ENCODE assay signal across 23 mouse cellular contexts in the genomic region with DNA sequence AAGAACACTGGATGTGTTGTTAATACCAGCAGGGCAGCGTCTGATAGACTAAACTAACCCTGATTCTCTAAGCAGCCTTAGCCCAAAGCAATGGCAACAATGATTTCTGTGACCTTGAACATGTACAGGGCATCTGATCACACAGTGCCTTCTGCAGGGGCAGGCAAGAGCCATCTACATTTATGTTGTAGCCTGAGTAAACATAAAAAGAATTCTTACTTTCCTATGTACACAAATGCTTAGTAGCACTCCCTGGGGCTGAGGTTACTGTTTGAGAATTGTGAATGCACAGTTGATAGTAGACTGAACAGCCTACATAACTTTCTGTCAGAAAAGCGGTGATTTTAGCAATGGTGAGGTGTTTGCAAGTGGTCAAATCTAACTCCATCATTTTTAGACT.
DNase-seq lines count a peak whose midpoint lies in the region; ATAC-seq lines count a peak whose summit lies in the region.
"Had no signal": no experiment of that assay in that cellular context is flagged by ENCODE, and none has a peak within 500 bp of the region (broad histone marks: within the 10 kb centered on the region; RNA-seq: fewer than 3 reads in every experiment).

No protein-coding gene starts in this region.

- no peak overlapping the region for H3K4me2 ChIP-seq in embryonic facial prominence, embryonic 12.5 days (replicated peaks)
- no peak overlapping the region for H3K4me2 ChIP-seq in limb, embryonic 11.5 days (ENCODE audit: low read depth, severe bottlenecking)
- no peak overlapping the region for H3K4me2 ChIP-seq in stomach, embryonic 16.5 days (ENCODE audit: low read depth, low read length)
- no peak overlapping the region for H3K4me2 ChIP-seq in forebrain, embryonic 11.5 days (ENCODE audit: low read depth, low read length, severe bottlenecking)
- H3K4me2 ChIP-seq: forebrain, embryonic 12.5 days had no signal

- H3K9ac ChIP-seq in embryonic facial prominence, embryonic 12.5 days, result no peak overlapping the region
- H3K9ac ChIP-seq in limb, embryonic 11.5 days (ENCODE audit: low read length), result no peak overlapping the region
- no peak overlapping the region for H3K9ac ChIP-seq in stomach, embryonic 16.5 days (ENCODE audit: low read length)
- no peak overlapping the region for H3K9ac ChIP-seq in forebrain, embryonic 11.5 days (ENCODE audit: low read length)
- H3K9ac ChIP-seq: forebrain, embryonic 12.5 days had no signal

- ATAC-seq in embryonic facial prominence, embryonic 12.5 days (ENCODE audit: insufficient number of reproducible peaks, insufficient read depth, low FRiP score, low TSS enrichment), result no peak
- ATAC-seq in limb, embryonic 11.5 days (ENCODE audit: insufficient number of reproducible peaks, low FRiP score, low TSS enrichment, low read depth), result no peak
- peak; percentile 60; the same call in 1 of the 2 replicates for ATAC-seq in stomach, embryonic 16.5 days (ENCODE audit: insufficient read depth, low FRiP score)
- no peak for ATAC-seq in forebrain, embryonic 11.5 days (replicated peaks; ENCODE audit: low FRiP score)
- ATAC-seq: activated CD4-positive, CD25-positive, alpha-beta regulatory T cell, adult 4 months; CD4-positive, CD25-positive, alpha-beta regulatory T cell, adult 4 months; forebrain, embryonic 14.5 days; forebrain, embryonic 16.5 days; Patski had no signal

- no peaks in the 10 kb centered on the region for H3K9me3 ChIP-seq in embryonic facial prominence, embryonic 12.5 days
- no peaks in the 10 kb centered on the region for H3K9me3 ChIP-seq in embryonic facial prominence, embryonic 10.5 days
- no peaks in the 10 kb centered on the region for H3K9me3 ChIP-seq in limb, embryonic 11.5 days (ENCODE audit: control insufficient read depth, low read length)
- H3K9me3 ChIP-seq in limb, embryonic 10.5 days (replicated peaks), result no peaks in the 10 kb centered on the region
- H3K9me3 ChIP-seq in stomach, embryonic 16.5 days (replicated peaks; ENCODE audit: control insufficient read depth, low read length), result no peaks in the 10 kb centered on the region
- no peaks in the 10 kb centered on the region for H3K9me3 ChIP-seq in forebrain, embryonic 11.5 days (ENCODE audit: control insufficient read depth, low read length)
- H3K9me3 ChIP-seq: forebrain, embryonic 12.5 days had no signal

- no peak for DNase-seq in embryonic facial prominence, embryonic 10.5 days (ENCODE audit: low spot score)
- peak; percentile 15 for DNase-seq in limb, embryonic 11.5 days (ENCODE audit: low spot score)
- no peak for DNase-seq in limb, embryonic 10.5 days (ENCODE audit: low spot score)
- no peak for DNase-seq in forebrain, embryonic 11.5 days (ENCODE audit: low spot score)
- DNase-seq in left cerebral cortex, adult 18-20 months (ENCODE audit: low spot score in 2 of 2), result no peak
- DNase-seq: adrenal gland, adult 8-10 months; adrenal gland, postnatal 14 days; adrenal gland, postnatal 36 days; B cell, adult 2 months; cerebellum, adult 11-12 months; cerebellum, adult 2 months; cerebellum, adult 9-10 months; cerebellum, postnatal 10 days; cerebellum, postnatal 25 days had no signal

- H3K4me1 ChIP-seq in embryonic facial prominence, embryonic 12.5 days, result peaks cover 9% of the 10 kb centered on the region; the same call in 1 of the 2 replicates
- H3K4me1 ChIP-seq in embryonic facial prominence, embryonic 10.5 days, result no peaks in the 10 kb centered on the region
- H3K4me1 ChIP-seq in limb, embryonic 11.5 days (ENCODE audit: control insufficient read depth, insufficient read depth, low read length), result no peaks in the 10 kb centered on the region
- H3K4me1 ChIP-seq in limb, embryonic 10.5 days, result no peaks in the 10 kb centered on the region; the same call in 1 of the 2 replicates
- H3K4me1 ChIP-seq in stomach, embryonic 16.5 days (ENCODE audit: control insufficient read depth, insufficient read depth, low read length), result no peaks in the 10 kb centered on the region
- H3K4me1 ChIP-seq in forebrain, embryonic 11.5 days (replicated peaks; ENCODE audit: control insufficient read depth, insufficient read depth, low read length), result no peaks in the 10 kb centered on the region
- H3K4me1 ChIP-seq: forebrain, embryonic 12.5 days had no signal

- H3K4me3 ChIP-seq in embryonic facial prominence, embryonic 12.5 days, result no peak overlapping the region
- H3K4me3 ChIP-seq in embryonic facial prominence, embryonic 10.5 days, result no peak overlapping the region
- no peak overlapping the region for H3K4me3 ChIP-seq in limb, embryonic 11.5 days (ENCODE audit: low read depth, low read length)
- H3K4me3 ChIP-seq in limb, embryonic 10.5 days, result no peak overlapping the region
- no peak overlapping the region for H3K4me3 ChIP-seq in stomach, embryonic 16.5 days (replicated peaks; ENCODE audit: low read length)
- H3K4me3 ChIP-seq in forebrain, embryonic 11.5 days (ENCODE audit: low read depth, low read length), result no peak overlapping the region
- H3K4me3 ChIP-seq: forebrain, embryonic 12.5 days had no signal

- H3K27me3 ChIP-seq in embryonic facial prominence, embryonic 12.5 days, result no peaks in the 10 kb centered on the region
- H3K27me3 ChIP-seq in embryonic facial prominence, embryonic 10.5 days (replicated peaks; ENCODE audit: low read depth, poor library complexity, severe bottlenecking), result no peaks in the 10 kb centered on the region
- H3K27me3 ChIP-seq in limb, embryonic 11.5 days (ENCODE audit: control insufficient read depth, insufficient read depth, low read length), result no peaks in the 10 kb centered on the region
- H3K27me3 ChIP-seq in limb, embryonic 10.5 days (ENCODE audit: low read depth, poor library complexity, severe bottlenecking), result no peaks in the 10 kb centered on the region
- no peaks in the 10 kb centered on the region for H3K27me3 ChIP-seq in stomach, embryonic 16.5 days (ENCODE audit: control insufficient read depth, insufficient read depth, low read length)
- no peaks in the 10 kb centered on the region for H3K27me3 ChIP-seq in forebrain, embryonic 11.5 days (ENCODE audit: control insufficient read depth, insufficient read depth, low read length)
- H3K27me3 ChIP-seq: forebrain, embryonic 12.5 days; Patski had no signal

- 64% methylated on average over 2 of the region's 2 CpGs for WGBS in embryonic facial prominence, embryonic 12.5 days
- WGBS in embryonic facial prominence, embryonic 10.5 days, result 78% methylated on average over 2 of the region's 2 CpGs
- WGBS in limb, embryonic 11.5 days, result 95% methylated on average over 2 of the region's 2 CpGs
- WGBS in limb, embryonic 10.5 days, result 90% methylated on average over 2 of the region's 2 CpGs
- 51% methylated on average over 2 of the region's 2 CpGs for WGBS in stomach, embryonic 16.5 days
- WGBS in forebrain, embryonic 11.5 days, result 91% methylated on average over 2 of the region's 2 CpGs

- H3K27ac ChIP-seq in embryonic facial prominence, embryonic 12.5 days, result 0 out of 2 replicates have a peak overlapping the region, but pooled peaks have one; percentile 30
- H3K27ac ChIP-seq in embryonic facial prominence, embryonic 10.5 days (replicated peaks), result no peak overlapping the region
- H3K27ac ChIP-seq in limb, embryonic 11.5 days (replicated peaks; ENCODE audit: low read depth, low read length), result no peak overlapping the region
- no peak overlapping the region for H3K27ac ChIP-seq in limb, embryonic 10.5 days
- no peak overlapping the region for H3K27ac ChIP-seq in stomach, embryonic 16.5 days (ENCODE audit: low read length)
- no peak overlapping the region for H3K27ac ChIP-seq in forebrain, embryonic 11.5 days (ENCODE audit: low read depth, low read length)
- H3K27ac ChIP-seq: forebrain, embryonic 12.5 days had no signal

- no peaks in the 10 kb centered on the region for H3K36me3 ChIP-seq in embryonic facial prominence, embryonic 12.5 days
- no peaks in the 10 kb centered on the region for H3K36me3 ChIP-seq in embryonic facial prominence, embryonic 10.5 days (replicated peaks)
- H3K36me3 ChIP-seq in limb, embryonic 11.5 days (ENCODE audit: control insufficient read depth, insufficient read depth, low read length), result no peaks in the 10 kb centered on the region
- H3K36me3 ChIP-seq in limb, embryonic 10.5 days, result no peaks in the 10 kb centered on the region
- H3K36me3 ChIP-seq in stomach, embryonic 16.5 days (ENCODE audit: control insufficient read depth, insufficient read depth, low read length), result no peaks in the 10 kb centered on the region
- no peaks in the 10 kb centered on the region for H3K36me3 ChIP-seq in forebrain, embryonic 11.5 days (ENCODE audit: control insufficient read depth, insufficient read depth, low read length)
- H3K36me3 ChIP-seq: forebrain, embryonic 12.5 days; G1E had no signal
